ENCODE assay signal across 8 mouse cellular contexts in genomic region chr9:124422427-124422826, GRCm38 (mm10). TPM values are rescaled to one million over a fixed set of nuclear protein-coding genes. Genes with fewer than 3 reads are reported as not detected.
DNase-seq lines count a peak whose midpoint lies in the region; ATAC-seq and TF ChIP-seq lines count a peak whose summit lies in the region.

No protein-coding gene starts in this region.

- TF ChIP-seq CTCF in liver, embryonic 14.5 days (IDR thresholded peaks at IDR 0.05; ENCODE audit: low read depth): no peak

- H3K9me3 ChIP-seq in kidney, embryonic 14.5 days (ENCODE audit: control insufficient read depth, low read length): no peaks in the 10 kb centered on the region
- no peaks in the 10 kb centered on the region for H3K9me3 ChIP-seq in liver, embryonic 14.5 days (ENCODE audit: control insufficient read depth, low read length)

- DNase-seq in retina, adult 2 months (ENCODE audit: low read depth, low spot score): peak; percentile 47
- DNase-seq in retina, postnatal 1 day: no peak
- DNase-seq in forelimb bud, embryonic 11.5 days (ENCODE audit: low read depth, low spot score): peak; percentile 43
- DNase-seq in liver, embryonic 14.5 days (ENCODE audit: low read depth in 3 of 3, low spot score in 3 of 3): peak in 2 of 3 experiments; percentile 47
- peak; percentile 75 for DNase-seq in ovary, postnatal 14 days (ENCODE audit: low spot score)

- H3K9ac ChIP-seq in kidney, embryonic 14.5 days (ENCODE audit: low read depth, low read length): peak overlapping the region; percentile 76
- H3K9ac ChIP-seq in liver, embryonic 14.5 days (replicated peaks): no peak overlapping the region

- no peak for TF ChIP-seq EP300 in liver, embryonic 14.5 days (IDR thresholded peaks at IDR 0.05; ENCODE audit: low read depth)

- no peaks in the 10 kb centered on the region for H3K36me3 ChIP-seq in kidney, embryonic 14.5 days (ENCODE audit: control insufficient read depth, insufficient read depth, low read length)
- no peaks in the 10 kb centered on the region for H3K36me3 ChIP-seq in liver, embryonic 14.5 days (replicated peaks; ENCODE audit: control insufficient read depth, insufficient read depth, low read depth)

- H3K27ac ChIP-seq in brown adipose tissue, adult 24 weeks (replicated peaks; ENCODE audit: low read depth, low read length): no peak overlapping the region
- H3K27ac ChIP-seq in kidney, embryonic 14.5 days (ENCODE audit: low read depth, low read length): peak overlapping the region; percentile 96
- peak overlapping the region; percentile 9; the same call in 1 of the 2 replicates for H3K27ac ChIP-seq in liver, embryonic 14.5 days

- peak overlapping the region; percentile 47 for H3K4me2 ChIP-seq in kidney, embryonic 14.5 days (replicated peaks; ENCODE audit: low read depth, low read length)
- peak overlapping the region; percentile 79 for H3K4me2 ChIP-seq in liver, embryonic 14.5 days (ENCODE audit: low read depth)

- no peaks in the 10 kb centered on the region for H3K27me3 ChIP-seq in kidney, embryonic 14.5 days (ENCODE audit: control insufficient read depth, insufficient read depth, low read length)
- no peaks in the 10 kb centered on the region for H3K27me3 ChIP-seq in liver, embryonic 14.5 days (ENCODE audit: control insufficient read depth, insufficient read depth, low read length)

- 2% methylated on average over 22 of the region's 25 CpGs for WGBS in kidney, embryonic 14.5 days
- 2% methylated on average over 23 of the region's 25 CpGs for WGBS in liver, embryonic 14.5 days (ENCODE audit: insufficient replicate concordance)

- ATAC-seq in kidney, embryonic 14.5 days (ENCODE audit: low FRiP score, low TSS enrichment): no peak
- ATAC-seq in liver, embryonic 14.5 days (ENCODE audit: insufficient read depth): no peak
- no peak for ATAC-seq in inflammation-experienced regulatory T-cells, adult 6 months

- peak overlapping the region; percentile 85; the same call in 1 of the 2 replicates for H3K4me3 ChIP-seq in brown adipose tissue, adult 24 weeks (ENCODE audit: insufficient read depth, low read depth, low read length)
- H3K4me3 ChIP-seq in kidney, embryonic 14.5 days (ENCODE audit: low read length): peak overlapping the region; percentile 66
- peak overlapping the region; percentile 72 to 79 for H3K4me3 ChIP-seq in liver, embryonic 14.5 days (ENCODE audit: insufficient read depth in 1 of 2, low read depth in 2 of 2, low read length in 2 of 2)

- H3K4me1 ChIP-seq in brown adipose tissue, adult 24 weeks (ENCODE audit: control insufficient read depth, insufficient read depth, insufficient read length, low read length): no peaks in the 10 kb centered on the region
- no peaks in the 10 kb centered on the region for H3K4me1 ChIP-seq in kidney, embryonic 14.5 days (ENCODE audit: control insufficient read depth, insufficient read depth, low read length)
- peaks cover 0 to 3% of the 10 kb centered on the region in 2 experiments; a peak in 2 of 4 replicates for H3K4me1 ChIP-seq in liver, embryonic 14.5 days (replicated peaks; ENCODE audit: control insufficient read depth in 2 of 2, insufficient read depth in 2 of 2, low read length in 1 of 2)

RNA-seq across cellular contexts. Expression of gene Ppp2r3d, which starts 54.3 kb away (rescaled TPM):
- polyA plus RNA-seq in brown adipose tissue, adult 24 weeks (2012; ENCODE audit: insufficient read depth, insufficient read length, missing spikeins): 22.9 and 25.4 TPM in 2 replicates
- polyA plus RNA-seq in kidney, embryonic 14.5 days (2014; fragmentation: Nextera tagmentation; extraction: Ambion mirVana): 128 and 129 TPM in 2 replicates
- 38.8 and 40.1 TPM in 2 replicates for polyA plus RNA-seq in liver, embryonic 14.5 days (2012; rRNA removed)
- 19.0 and 23.2 TPM in 2 replicates for polyA plus RNA-seq in liver, embryonic 14.5 days (2014; fragmentation: Nextera tagmentation; extraction: Ambion mirVana)
- 10 to 100 TPM; 12.6 to 23.4 (median 13.9) TPM for polyA plus RNA-seq in inflammation-experienced regulatory T-cells, adult 6 months (2017; shearing (Covaris generic))
